Mouse (Mus musculus) neural tube, embryonic 15.5 days (tissue): ENCODE results near the gene Etv5. TPM values are rescaled to one million over a fixed set of nuclear protein-coding genes. Genes with fewer than 3 reads are reported as not detected.

Experiments used
- polyA plus RNA-seq: library from polyadenylated mRNA; unstranded; fragments of >200 nt; fragmentation: Nextera tagmentation; extraction: Ambion mirVana; gene quantifications from 2 replicates; pipeline ENCODE4 v1.2.1, GENCODE M21; 2015

The Etv5 gene
- polyA plus RNA-seq, 1 experiment from 2014 or later: 22.3 TPM

Other genes with a start within 250 kb of the Etv5 start
- gene Tra2b, start 173.7 kb downstream of the Etv5 start, polyA plus RNA-seq: 220 and 265 TPM in 2 replicates
- gene Dgkg, start 217.5 kb upstream of the Etv5 start, polyA plus RNA-seq: 4.9 and 6.2 TPM in 2 replicates